Mouse (Mus musculus) MEL (cell line): ENCODE results near the gene Nkain2.

Source experiments
- CHD1 ChIP-seq: IDR thresholded peaks from 2 replicates; pipeline ENCODE4 v1.6.1; 2012; ENCODE audit warnings: low read depth, mild to moderate bottlenecking, inconsistent platforms, low read length, improper control_type of control experiment
- CTCF ChIP-seq, 3 experiments: IDR thresholded peaks in 2 of 3; conservative IDR thresholded peaks in 1 of 3; 2 replicates each; pipeline ENCODE4 v1.5.1; 2011 to 2012; ENCODE audit warnings: low read length in 3 of 3, low read depth in 2 of 3, mild to moderate bottlenecking in 2 of 3, improper control_type of control experiment in 1 of 3, inconsistent platforms in 1 of 3, mixed read lengths in 1 of 3, moderate library complexity in 1 of 3; ENCODE audit not compliant: control insufficient read depth in 1 of 3, insufficient read depth in 1 of 3, poor library complexity in 1 of 3, severe bottlenecking in 1 of 3
- E2F4 ChIP-seq: IDR thresholded peaks from 2 replicates; pipeline ENCODE4 v1.6.1; 2011; ENCODE audit warnings: low read depth, low read length, improper control_type of control experiment, borderline replicate concordance
- GATA1 ChIP-seq: IDR thresholded peaks from 2 replicates; pipeline ENCODE4 v1.6.1; 2011; ENCODE audit warnings: low read depth, low read length, improper control_type of control experiment
- MYC ChIP-seq: IDR thresholded peaks from 2 replicates; pipeline ENCODE4 v1.6.1; 2011; ENCODE audit warnings: low read depth, mild to moderate bottlenecking, low read length, improper control_type of control experiment, moderate library complexity
- POLR2A ChIP-seq, 2 experiments: IDR thresholded peaks; 2 replicates each; pipeline ENCODE4 v1.6.1; 2011 to 2012; ENCODE audit warnings: low read length in 2 of 2, mild to moderate bottlenecking in 2 of 2, control low read depth in 1 of 2, improper control_type of control experiment in 1 of 2, low read depth in 1 of 2, moderate library complexity in 1 of 2; ENCODE audit not compliant: control insufficient read depth in 1 of 2, insufficient read depth in 1 of 2, poor library complexity in 1 of 2
- SMC3 ChIP-seq: IDR thresholded peaks from 2 replicates; pipeline ENCODE4 v1.6.1; 2011; ENCODE audit warnings: low read depth, low read length, improper control_type of control experiment
- TAL1 ChIP-seq: IDR thresholded peaks from 2 replicates; pipeline ENCODE4 v1.6.1; 2012; ENCODE audit warnings: mild to moderate bottlenecking, inconsistent platforms, low read length, moderate library complexity, mixed read lengths
- UBTF ChIP-seq: IDR thresholded peaks from 2 replicates; pipeline ENCODE4 v1.6.1; 2012; ENCODE audit warnings: low read depth, mild to moderate bottlenecking, inconsistent platforms, low read length, improper control_type of control experiment, moderate library complexity, borderline replicate concordance; ENCODE audit not compliant: insufficient read depth
- USF1 ChIP-seq: IDR thresholded peaks from 2 replicates; pipeline ENCODE4 v1.6.1; 2014; ENCODE audit warnings: low read depth, mild to moderate bottlenecking, inconsistent platforms, low read length, improper control_type of control experiment, moderate library complexity
- USF2 ChIP-seq, 2 experiments: IDR thresholded peaks; 2 replicates each; pipeline ENCODE4 v1.6.1; 2011 to 2012; ENCODE audit warnings: improper control_type of control experiment in 2 of 2, low read length in 2 of 2, borderline replicate concordance in 1 of 2, inconsistent platforms in 1 of 2, low read depth in 1 of 2, mild to moderate bottlenecking in 1 of 2; ENCODE audit not compliant: insufficient read depth in 1 of 2
- ZC3H11A ChIP-seq: IDR thresholded peaks from 2 replicates; pipeline ENCODE4 v1.6.1; 2012; ENCODE audit warnings: low read depth, mild to moderate bottlenecking, inconsistent platforms, low read length, improper control_type of control experiment

GRCm38 (mm10) chr10:32060396-32060795 is 829.9 kb downstream of the Nkain2 start:
- TF ChIP-seq UBTF (no peak), SMC3 (no peak), E2F4 (no peak), GATA1 (no peak), CHD1 (no peak), POLR2A (IDR thresholded peaks at IDR 0.05; ENCODE audit: control insufficient read depth in 1 of 2, insufficient read depth in 1 of 2, low read depth in 1 of 2, low read length in 2 of 2, poor library complexity in 1 of 2) (no peak), TAL1 (no peak), MYC (no peak), ZC3H11A (no peak), CTCF (IDR thresholded peaks at IDR 0.05 in 2 of 3, conservative IDR thresholded peaks at IDR 0.05 in 1 of 3; ENCODE audit: control insufficient read depth in 1 of 3, insufficient read depth in 1 of 3, low read depth in 2 of 3, low read length in 3 of 3, poor library complexity in 1 of 3, severe bottlenecking in 1 of 3) (no peak), USF1 (no peak), USF2 (IDR thresholded peaks at IDR 0.05; ENCODE audit: borderline replicate concordance in 1 of 2, insufficient read depth in 1 of 2, low read depth in 1 of 2, low read length in 2 of 2) (no peak)
